Mouse (Mus musculus) liver, postnatal 0 days (tissue): ENCODE data around the gene Sprtn. TPM values are rescaled to one million over a fixed set of nuclear protein-coding genes. Genes with fewer than 3 reads are reported as not detected.

Experiments used
- ATAC-seq: fragments of 200-750 bp; cut with Nextera tagmentation; 2 replicates; pipeline ENCODE4 v1.8.0; 2017; ENCODE audit warnings: mild to moderate bottlenecking, moderate library complexity
- DNase-seq: peaks from one replicate; pipeline ENCODE4 v3.0.0-alpha.2; 2016
- H3K27ac ChIP-seq: fragments of 300-500 bp; sonication (generic); 2 replicates; pipeline ENCODE4 v1.5.1; 2014; ENCODE audit warnings: antibody characterized with exemption, moderate library complexity, mild to moderate bottlenecking, low read depth
- H3K27me3 ChIP-seq: fragments of 300-500 bp; sonication (generic); 2 replicates; pipeline ENCODE4 v1.6.1; 2014; ENCODE audit warnings: low read length, control low read depth, mixed read lengths; ENCODE audit not compliant: insufficient read depth
- H3K36me3 ChIP-seq: fragments of 300-500 bp; sonication (generic); replicated peaks from 2 replicates; pipeline ENCODE4 v1.6.1; 2014; ENCODE audit warnings: mild to moderate bottlenecking, control low read depth, low read length, moderate library complexity, mixed read lengths; ENCODE audit not compliant: insufficient read depth
- H3K4me1 ChIP-seq: fragments of 300-500 bp; sonication (generic); 2 replicates; pipeline ENCODE4 v1.6.1; 2014; ENCODE audit warnings: antibody characterized with exemption, mild to moderate bottlenecking, control low read depth; ENCODE audit not compliant: insufficient read depth
- H3K4me2 ChIP-seq: fragments of 300-500 bp; sonication (generic); 2 replicates; pipeline ENCODE4 v1.6.1; 2014; ENCODE audit warnings: low read depth, mild to moderate bottlenecking, low read length, moderate library complexity, mixed read lengths
- H3K4me3 ChIP-seq: fragments of 300-500 bp; sonication (generic); 2 replicates; pipeline ENCODE4 v1.5.1; 2014; ENCODE audit warnings: low read depth, low read length
- H3K9ac ChIP-seq: fragments of 300-500 bp; sonication (generic); replicated peaks from 2 replicates; pipeline ENCODE4 v1.6.1; 2014; ENCODE audit warnings: mild to moderate bottlenecking, moderate library complexity
- H3K9me3 ChIP-seq: fragments of 300-500 bp; sonication (generic); 2 replicates; pipeline ENCODE4 v1.6.1; 2016; ENCODE audit warnings: mild to moderate bottlenecking, control low read depth, low read length, mixed read lengths
- CTCF ChIP-seq: sonication (generic); IDR thresholded peaks from 2 replicates; pipeline ENCODE4 v1.5.1; 2016; ENCODE audit warnings: antibody characterized with exemption, low read depth
- EP300 ChIP-seq: IDR thresholded peaks from 2 replicates; pipeline ENCODE4 v1.6.1; 2016; ENCODE audit warnings: antibody characterized with exemption, low read depth, mild to moderate bottlenecking
- WGBS: fragments of 180-500 bp; shearing (Covaris S2); extraction: QIAGEN DNeasy Blood & Tissue Kit; methylation state at CpG from one replicate; pipeline ENCODE4 v1.1.7; 2014; ENCODE audit not compliant: insufficient replicate concordance; 5-methylcytosine and 5-hydroxymethylcytosine counted together
- polyA plus RNA-seq: library from polyadenylated mRNA; unstranded; fragments of >200 nt; fragmentation: Nextera tagmentation; extraction: Ambion mirVana; gene quantifications from 2 replicates; pipeline ENCODE4 v1.2.1, GENCODE M21; 2015

Gene Sprtn
- polyA plus RNA-seq, 1 experiment from 2014 or later = 4.0 TPM

GRCm38 (mm10) chr8:124947865-124948732, 50.4 kb downstream of the Sprtn start:
- Histone ChIP-seq H3K4me2 (peak overlapping the region; percentile 95), H3K9me3 (no peaks in the 10 kb centered on the region), H3K36me3 (no peaks in the 10 kb centered on the region), H3K27me3 (no peaks in the 10 kb centered on the region), H3K4me3 (peak overlapping the region; percentile 77), H3K9ac (peak overlapping the region; percentile 80), H3K4me1 (peaks cover 30% of the 10 kb centered on the region), H3K27ac (peak overlapping the region; percentile 93)
- TF ChIP-seq EP300 = no peak
- TF ChIP-seq CTCF = no peak
- DNase-seq (peak; percentile 62), ATAC-seq (peak; percentile 12)
- WGBS = under 1% methylated on average over 66 of the region's 67 CpGs

DNA sequence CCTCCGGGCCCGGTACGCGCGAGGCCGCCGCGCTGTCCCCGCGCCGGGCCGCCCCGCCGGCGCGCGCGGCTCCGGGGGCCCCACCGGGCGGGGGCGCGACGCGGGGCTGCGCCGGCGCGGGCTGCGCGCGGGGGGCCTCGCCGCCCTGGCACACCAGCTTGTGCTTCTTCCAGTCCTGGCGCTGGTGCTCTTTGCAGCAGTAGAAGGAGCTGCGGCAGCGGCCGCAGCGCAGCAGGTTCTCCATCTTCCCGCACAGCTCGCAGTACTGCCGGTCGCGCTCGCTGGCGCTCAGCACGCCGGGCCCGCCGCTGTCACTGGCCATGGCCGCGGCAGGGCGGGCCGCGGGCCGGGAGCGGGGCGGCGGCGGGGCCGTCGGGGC, 51.0 kb downstream of the Sprtn start:
- 1% methylated on average over 37 of the region's 62 CpGs for WGBS
- Histone ChIP-seq H3K36me3 (no peaks in the 10 kb centered on the region), H3K9ac (peak overlapping the region; percentile 80), H3K9me3 (no peaks in the 10 kb centered on the region), H3K4me3 (peak overlapping the region; percentile 77), H3K4me1 (peaks cover 30% of the 10 kb centered on the region), H3K4me2 (peak overlapping the region; percentile 95), H3K27me3 (no peaks in the 10 kb centered on the region), H3K27ac (peak overlapping the region; percentile 93)
- ATAC-seq = peak; percentile 18
- TF ChIP-seq EP300 (no peak), CTCF (no peak)
- DNase-seq = peak; percentile 31

DNA sequence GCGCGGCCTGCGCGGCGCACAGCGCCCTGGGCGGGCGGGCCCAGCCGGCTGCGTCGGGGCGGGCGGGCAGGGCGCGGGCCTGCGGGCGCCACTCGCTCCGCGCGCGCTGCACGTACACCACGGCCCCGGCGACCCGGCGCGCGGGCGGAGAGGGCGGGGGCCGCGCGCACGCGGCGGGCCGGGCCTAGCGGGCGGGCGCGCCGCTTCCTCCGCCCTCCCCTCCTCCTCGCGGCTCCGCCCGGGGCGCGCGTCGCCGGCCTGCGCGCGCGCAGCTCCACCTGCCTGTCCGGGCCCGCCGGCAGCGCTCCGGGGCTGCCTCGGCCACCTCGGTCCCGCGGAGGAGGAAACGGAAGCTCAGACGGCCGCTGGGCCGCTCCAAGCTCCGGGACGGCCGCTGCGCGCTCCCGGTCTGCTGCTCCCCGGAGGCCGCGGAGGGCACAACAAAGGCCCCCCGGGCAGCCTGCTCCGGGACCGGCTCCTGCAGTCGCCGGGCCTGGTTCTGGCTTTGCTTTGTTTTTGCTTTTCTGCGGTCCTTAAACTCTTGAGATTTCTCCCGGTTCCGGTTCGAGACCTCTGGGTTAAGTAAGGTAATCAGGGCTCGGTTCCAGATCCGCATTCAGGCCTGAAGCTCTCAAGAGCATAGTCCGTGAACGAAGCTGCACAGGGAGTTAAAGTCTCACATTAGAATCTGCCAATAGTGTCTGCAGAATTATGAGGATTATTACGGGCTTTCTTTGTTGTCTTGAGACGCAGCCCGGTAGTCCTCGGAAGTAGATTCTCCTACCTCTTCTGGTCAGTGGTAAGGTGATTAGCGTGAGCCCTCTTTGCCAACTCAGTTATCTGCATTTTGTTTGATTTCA, 51.8 kb downstream of the Sprtn start, which contains the start of gene Egln1:
Gene Egln1 (minus strand): TSS at position 116 of the 860 bp plus-strand sequence.
- Histone ChIP-seq H3K9me3 (no peaks in the 10 kb centered on the region), H3K9ac (peak within 1 kb of the TSS; percentile 80), H3K27me3 (no peaks in the 10 kb centered on the region), H3K4me2 (peak within 1 kb of the TSS; percentile 95), H3K4me3 (peak within 1 kb of the TSS; percentile 77), H3K36me3 (no peaks in the 10 kb centered on the region), H3K27ac (peak within 1 kb of the TSS; percentile 93), H3K4me1 (peaks cover 30% of the 10 kb centered on the region)
- DNase-seq = peak; percentile 84
- TF ChIP-seq EP300 (no peak), CTCF (0 out of 2 replicates have a peak, but pooled peaks have one; percentile 13)
- WGBS = under 1% methylated on average over 37 of the region's 98 CpGs
- peak; percentile 93 for ATAC-seq

GRCm38 (mm10) chr8:124950069-124950456, 52.4 kb downstream of the Sprtn start:
- peaks cover 30% of the 10 kb centered on the region for H3K4me1 ChIP-seq
- no peak for ATAC-seq
- H3K27me3 ChIP-seq = no peaks in the 10 kb centered on the region
- no peak for DNase-seq
- TF ChIP-seq EP300 = no peak
- no peak for TF ChIP-seq CTCF
- peak overlapping the region; percentile 77 for H3K4me3 ChIP-seq
- WGBS = 24% methylated on average over 10 of the region's 10 CpGs
- H3K36me3 ChIP-seq = no peaks in the 10 kb centered on the region
- H3K9me3 ChIP-seq = no peaks in the 10 kb centered on the region
- H3K9ac ChIP-seq = peak overlapping the region; percentile 80
- peak overlapping the region; percentile 93 for H3K27ac ChIP-seq
- H3K4me2 ChIP-seq = peak overlapping the region; percentile 95

DNA sequence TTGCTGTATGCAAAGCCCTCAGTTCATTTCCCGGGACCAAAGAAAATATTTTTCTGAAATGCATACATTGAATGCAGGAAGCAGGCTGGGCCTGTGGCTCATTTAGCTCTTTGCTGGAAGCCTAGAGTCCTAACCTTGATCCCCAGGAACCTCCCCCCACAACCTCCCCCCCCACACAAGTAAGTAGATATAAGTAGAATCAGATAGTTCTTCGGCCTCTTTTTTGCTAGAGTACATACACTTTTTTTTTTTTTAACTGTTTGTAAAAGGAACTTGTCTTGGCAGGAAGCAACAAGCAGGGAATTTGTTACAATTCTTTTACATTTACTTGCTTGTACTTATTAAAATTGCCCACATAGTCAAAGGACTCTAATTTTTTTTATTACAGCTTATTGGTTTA, 53.2 kb downstream of the Sprtn start:
- H3K9ac ChIP-seq = no peak overlapping the region
- peaks cover 28% of the 10 kb centered on the region for H3K4me1 ChIP-seq
- TF ChIP-seq EP300 (no peak), CTCF (no peak)
- H3K9me3 ChIP-seq = no peaks in the 10 kb centered on the region
- H3K4me2 ChIP-seq = peak overlapping the region; percentile 95; the same call in 1 of the 2 replicates
- ATAC-seq (no peak), DNase-seq (no peak)
- WGBS = 45% methylated on average over 2 of the region's 2 CpGs
- no peaks in the 10 kb centered on the region for H3K27me3 ChIP-seq
- H3K27ac ChIP-seq = no peak overlapping the region
- H3K4me3 ChIP-seq = no peak overlapping the region
- H3K36me3 ChIP-seq = no peaks in the 10 kb centered on the region

- Histone ChIP-seq H3K9ac (no peak overlapping the region), H3K27ac (no peak overlapping the region), H3K9me3 (no peaks in the 10 kb centered on the region), H3K4me1 (peaks cover 11% of the 10 kb centered on the region), H3K4me3 (no peak overlapping the region), H3K27me3 (no peaks in the 10 kb centered on the region), H3K4me2 (no peak overlapping the region), H3K36me3 (no peaks in the 10 kb centered on the region)
- ATAC-seq = no peak
- no peak for DNase-seq
- 75% methylated on average over 7 of the region's 7 CpGs for WGBS
- TF ChIP-seq EP300 (no peak), CTCF (no peak)
Observed at GRCm38 (mm10) chr8:124953188-124953587, 55.5 kb downstream of the Sprtn start.
